Mouse (Mus musculus): ENCODE measurements around the gene Abcb10.
"Not testable (repeated sequence)": the region's sequence is repeated elsewhere in the genome, so short reads cannot be mapped to it uniquely, and the experiment has no call there.

- not testable (repeated sequence) for TF ChIP-seq CTCF, EP300 (IDR thresholded peaks at IDR 0.05; ENCODE audit: low read depth)
Measured at GRCm38 (mm10) chr8:124014299-124014698, 31.4 kb upstream of the Abcb10 start.
